Mouse (Mus musculus): ENCODE measurements at regions not wholly inside any gene's neighbourhood (a gene's known extent, or its start where the extent isn't known, plus 50 kb on each side); places are given as distances from the start of the nearest gene placed in this dataset.

- no peak overlapping the region for H3K27ac ChIP-seq (ENCODE audit: insufficient read depth, low read depth, low read length)
- TF ChIP-seq POLR2A (IDR thresholded peaks at IDR 0.05; ENCODE audit: insufficient read depth, low read depth, low read length) (no peak), CTCF (IDR thresholded peaks at IDR 0.05; ENCODE audit: insufficient read depth, low read depth, low read length) (no peak)
- WGBS = 27% methylated on average over 7 of the region's 7 CpGs
Measured at GRCm38 (mm10) chr2:50932936-50933335, 216.0 kb downstream of the Rnd3 start.

GRCm38 (mm10) chr2:50921002-50921401 is 227.9 kb downstream of the Rnd3 start:
- peaks cover 4% of the 10 kb centered on the region for H3K4me1 ChIP-seq (ENCODE audit: control insufficient read depth, insufficient read depth, low read length)
- H3K4me3 ChIP-seq (ENCODE audit: insufficient read depth, low read depth, low read length) = no peak overlapping the region
- no peak for TF ChIP-seq CTCF (IDR thresholded peaks at IDR 0.05; ENCODE audit: insufficient read depth, low read depth, low read length)
- no peak for TF ChIP-seq POLR2A (IDR thresholded peaks at IDR 0.05; ENCODE audit: insufficient read depth, low read depth, low read length)
- no peak overlapping the region for H3K27ac ChIP-seq (ENCODE audit: insufficient read depth, low read depth, low read length)

More at GRCm38 (mm10) chr2:50932936-50933335, 216.0 kb downstream of the Rnd3 start:
- Histone ChIP-seq H3K4me1 (ENCODE audit: control insufficient read depth, insufficient read depth, low read length) (no peaks in the 10 kb centered on the region), H3K4me3 (ENCODE audit: insufficient read depth, low read depth, low read length) (no peak overlapping the region)

DNA sequence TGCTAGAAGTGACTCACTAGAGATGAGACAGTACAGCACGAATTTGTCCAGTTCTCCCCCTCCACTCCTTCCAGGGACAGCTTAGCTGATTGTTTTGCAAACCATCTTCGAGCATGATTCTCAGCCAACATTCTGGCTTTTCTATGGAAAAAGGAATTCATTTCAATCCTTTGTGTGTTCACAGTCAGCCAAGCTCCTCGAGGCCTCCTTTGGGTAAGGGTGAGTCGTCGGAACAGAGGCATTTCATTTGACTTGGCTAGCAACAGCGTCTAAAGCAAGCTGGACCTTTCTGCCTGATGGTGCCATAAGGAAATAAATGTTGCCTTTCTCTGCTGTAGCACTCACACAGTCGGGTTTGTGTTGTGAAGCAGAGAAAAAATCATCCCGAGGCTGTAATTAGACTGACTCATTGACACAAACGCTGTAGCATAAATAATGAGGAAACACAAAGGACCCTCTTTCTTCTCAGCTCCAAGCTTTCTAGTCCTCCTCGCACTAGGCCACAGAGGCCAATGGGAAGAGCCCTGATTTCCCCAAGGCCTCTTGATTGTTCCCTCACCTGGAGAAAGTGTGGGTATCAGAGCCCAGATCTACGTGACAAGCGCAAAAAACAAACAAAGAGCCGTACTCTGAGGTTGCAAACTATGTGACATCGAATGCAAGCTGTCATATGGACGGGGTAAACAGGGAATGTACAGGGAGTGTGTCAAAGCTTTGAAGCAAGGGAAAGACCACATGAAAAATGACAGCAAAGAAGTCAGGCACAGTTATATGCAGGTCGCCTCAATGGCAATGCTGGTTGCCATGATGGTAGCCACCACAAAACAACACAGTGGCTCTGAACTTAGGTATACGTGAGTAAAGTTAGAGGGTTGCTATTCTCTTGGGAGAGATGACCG is 232.3 kb downstream of the Rnd3 start:
- Histone ChIP-seq H3K4me1 (ENCODE audit: control insufficient read depth, insufficient read depth, low read length) (peaks cover 4% of the 10 kb centered on the region), H3K4me3 (ENCODE audit: insufficient read depth, low read depth, low read length) (no peak overlapping the region), H3K27ac (ENCODE audit: insufficient read depth, low read depth, low read length) (peak overlapping the region; percentile 32; the same call in 1 of the 2 replicates)
- WGBS = 34% methylated on average over 18 of the region's 18 CpGs
- no peak for TF ChIP-seq CTCF (IDR thresholded peaks at IDR 0.05; ENCODE audit: insufficient read depth, low read depth, low read length)
- no peak for TF ChIP-seq POLR2A (IDR thresholded peaks at IDR 0.05; ENCODE audit: insufficient read depth, low read depth, low read length)

GRCm38 (mm10) chr2:50915149-50915548 is 233.8 kb downstream of the Rnd3 start:
- WGBS = 93% methylated on average over 2 of the region's 2 CpGs
- H3K4me3 ChIP-seq (ENCODE audit: insufficient read depth, low read depth, low read length) = no peak overlapping the region
- H3K4me1 ChIP-seq (ENCODE audit: control insufficient read depth, insufficient read depth, low read length) = peaks cover 4% of the 10 kb centered on the region
- no peak overlapping the region for H3K27ac ChIP-seq (ENCODE audit: insufficient read depth, low read depth, low read length)
- TF ChIP-seq POLR2A (IDR thresholded peaks at IDR 0.05; ENCODE audit: insufficient read depth, low read depth, low read length) (no peak), CTCF (IDR thresholded peaks at IDR 0.05; ENCODE audit: insufficient read depth, low read depth, low read length) (no peak)

DNA sequence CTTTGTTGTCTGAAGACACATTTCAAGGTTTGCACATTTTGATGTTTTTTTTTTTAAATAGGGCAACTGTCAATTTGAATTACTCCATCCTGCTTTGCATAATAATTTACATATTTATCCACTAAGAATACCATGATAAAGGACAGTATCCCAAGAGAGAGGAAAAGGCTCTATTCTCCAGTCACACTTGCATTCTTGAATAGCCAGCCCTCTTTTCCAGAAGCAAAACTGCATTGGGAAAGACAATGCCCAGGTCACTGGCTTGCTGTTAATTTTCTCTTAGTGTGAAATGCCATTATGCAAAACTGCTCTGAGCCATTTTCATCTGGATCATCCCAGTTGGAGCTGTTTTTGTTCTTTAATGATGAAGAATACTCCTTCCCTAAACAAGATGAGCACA is 234.7 kb downstream of the Rnd3 start:
- TF ChIP-seq CTCF (IDR thresholded peaks at IDR 0.05; ENCODE audit: insufficient read depth, low read depth, low read length) = no peak
- no peak for TF ChIP-seq POLR2A (IDR thresholded peaks at IDR 0.05; ENCODE audit: insufficient read depth, low read depth, low read length)
- no peak overlapping the region for H3K4me3 ChIP-seq (ENCODE audit: insufficient read depth, low read depth, low read length)
- no peak overlapping the region for H3K27ac ChIP-seq (ENCODE audit: insufficient read depth, low read depth, low read length)
- H3K4me1 ChIP-seq (ENCODE audit: control insufficient read depth, insufficient read depth, low read length) = peaks cover 4% of the 10 kb centered on the region

- TF ChIP-seq POLR2A (IDR thresholded peaks at IDR 0.05; ENCODE audit: insufficient read depth, low read depth, low read length) = no peak
- TF ChIP-seq CTCF (IDR thresholded peaks at IDR 0.05; ENCODE audit: insufficient read depth, low read depth, low read length) = no peak
- WGBS = 93% methylated on average over 3 of the region's 3 CpGs
- H3K4me3 ChIP-seq (ENCODE audit: insufficient read depth, low read depth, low read length) = no peak overlapping the region
Measured at GRCm38 (mm10) chr2:50908762-50909161, 240.1 kb downstream of the Rnd3 start.

DNA sequence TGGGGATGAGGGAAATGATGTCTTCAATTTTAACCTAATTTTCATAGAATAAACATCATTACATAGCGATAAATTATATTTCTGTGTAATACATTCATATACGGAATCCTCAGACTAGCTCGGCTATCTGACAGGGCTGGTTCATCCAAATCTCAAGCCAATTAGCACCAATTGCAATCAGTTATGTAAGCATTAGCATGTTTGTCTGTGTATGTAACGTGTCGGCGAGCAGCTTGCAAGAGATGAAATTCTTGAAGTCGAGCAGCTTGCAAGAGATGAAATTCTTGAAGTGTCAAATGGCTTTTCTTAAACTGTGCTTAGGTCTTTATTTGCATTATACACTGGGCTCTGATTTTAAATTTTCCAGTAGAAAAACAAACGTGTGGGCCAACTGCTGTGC is 246.2 kb downstream of the Rnd3 start:
- 64% methylated on average over 8 of the region's 8 CpGs for WGBS
- no peak overlapping the region for H3K4me3 ChIP-seq (ENCODE audit: insufficient read depth, low read depth, low read length)
- no peak for TF ChIP-seq POLR2A (IDR thresholded peaks at IDR 0.05; ENCODE audit: insufficient read depth, low read depth, low read length)
- no peak for TF ChIP-seq CTCF (IDR thresholded peaks at IDR 0.05; ENCODE audit: insufficient read depth, low read depth, low read length)
- H3K27ac ChIP-seq (ENCODE audit: insufficient read depth, low read depth, low read length) = no peak overlapping the region
- H3K4me1 ChIP-seq (ENCODE audit: control insufficient read depth, insufficient read depth, low read length) = no peaks in the 10 kb centered on the region

More at GRCm38 (mm10) chr2:50908762-50909161, 240.1 kb downstream of the Rnd3 start:
- Histone ChIP-seq H3K4me1 (ENCODE audit: control insufficient read depth, insufficient read depth, low read length) (no peaks in the 10 kb centered on the region), H3K27ac (ENCODE audit: insufficient read depth, low read depth, low read length) (no peak overlapping the region)

DNA sequence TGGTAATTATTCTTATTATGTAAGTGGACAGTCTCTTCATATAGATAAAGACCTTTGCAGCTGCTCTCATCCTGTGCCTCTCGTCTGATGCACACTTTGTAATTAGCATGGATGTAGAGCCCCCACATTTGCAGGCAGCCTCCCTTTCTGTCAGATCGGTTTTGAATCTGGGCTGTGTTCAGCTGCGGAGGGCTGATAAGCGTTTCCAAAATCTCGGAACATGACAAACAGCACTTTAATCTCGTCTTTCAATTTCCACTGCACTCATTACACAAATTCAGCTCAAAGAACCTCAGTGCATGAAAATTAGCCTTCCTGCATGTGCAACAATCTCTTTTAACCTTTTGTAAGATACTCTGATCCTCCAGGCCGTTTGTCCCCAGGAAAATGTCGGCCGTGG is 246.7 kb downstream of the Rnd3 start:
- no peaks in the 10 kb centered on the region for H3K4me1 ChIP-seq (ENCODE audit: control insufficient read depth, insufficient read depth, low read length)
- H3K4me3 ChIP-seq (ENCODE audit: insufficient read depth, low read depth, low read length) = no peak overlapping the region
- WGBS = 36% methylated on average over 9 of the region's 9 CpGs
- no peak overlapping the region for H3K27ac ChIP-seq (ENCODE audit: insufficient read depth, low read depth, low read length)
- TF ChIP-seq POLR2A (IDR thresholded peaks at IDR 0.05; ENCODE audit: insufficient read depth, low read depth, low read length) (no peak), CTCF (IDR thresholded peaks at IDR 0.05; ENCODE audit: insufficient read depth, low read depth, low read length) (no peak)

DNA sequence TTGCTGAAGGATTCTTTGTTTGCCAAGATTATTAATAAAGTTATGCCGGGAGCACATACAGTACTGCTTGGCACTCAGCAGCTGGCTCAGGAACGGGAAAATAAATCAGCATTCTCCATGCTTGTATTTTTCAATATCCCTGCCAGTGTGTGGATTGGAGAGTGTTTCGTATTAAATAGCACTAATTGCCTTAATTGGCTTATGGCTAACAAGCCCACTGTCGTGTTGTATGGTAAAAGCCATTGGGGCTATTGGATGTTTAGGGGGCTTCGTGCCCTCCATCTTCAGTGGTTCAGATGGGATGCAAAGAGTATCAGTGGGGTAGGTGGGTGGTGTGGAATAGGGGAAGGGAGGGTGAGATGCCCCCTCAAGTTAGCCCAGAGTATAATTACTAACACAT is 259.9 kb downstream of the Rnd3 start:
- H3K4me3 ChIP-seq (ENCODE audit: insufficient read depth, low read depth, low read length) = no peak overlapping the region
- no peak overlapping the region for H3K27ac ChIP-seq (ENCODE audit: insufficient read depth, low read depth, low read length)
- no peak for TF ChIP-seq CTCF (IDR thresholded peaks at IDR 0.05; ENCODE audit: insufficient read depth, low read depth, low read length)
- no peak for TF ChIP-seq POLR2A (IDR thresholded peaks at IDR 0.05; ENCODE audit: insufficient read depth, low read depth, low read length)
- WGBS = 35% methylated on average over 5 of the region's 5 CpGs
- no peaks in the 10 kb centered on the region for H3K4me1 ChIP-seq (ENCODE audit: control insufficient read depth, insufficient read depth, low read length)
